Mouse (Mus musculus) gastrocnemius, adult 18-20 months (tissue): Measurements from ENCODE around the gene Armh1. TPM values are rescaled to one million over a fixed set of nuclear protein-coding genes. Genes with fewer than 3 reads are reported as not detected.

ENCODE experiments used
- total RNA-seq, 2 experiments: library from RNA; stranded (reverse); gene quantifications; 2 replicates each; pipeline ENCODE4 v1.2.3; 2021

Armh1 gene
- total RNA-seq, 2 experiments from 2014 or later, result not detected

Other genes with a start within 250 kb of the Armh1 start
- 10 to 100 TPM; 19.9 to 21.1 TPM for gene Eif2b3, start 232.7 kb downstream of the Armh1 start, total RNA-seq
- under 1 TPM; 0.21 to 0.52 TPM for gene Ptch2, start 156.1 kb downstream of the Armh1 start, total RNA-seq
- 1 to 10 TPM; 1.5 to 2.3 TPM for gene Btbd19, start 126.4 kb downstream of the Armh1 start, total RNA-seq
- gene Tctex1d4, start 125.3 kb downstream of the Armh1 start, total RNA-seq, result not detected
- 1 to 10 TPM in 1 of 2 experiments, under 1 TPM in 1; 0.25 to 1.7 TPM for gene Plk3, start 118.2 kb downstream of the Armh1 start, total RNA-seq
- gene Rps8, start 95.9 kb downstream of the Armh1 start, total RNA-seq, result 100 to 1,000 TPM; 498 to 543 TPM
- not detected for gene Kif2c, start 69.5 kb downstream of the Armh1 start, total RNA-seq
- 1 to 10 TPM; 4.5 to 6.9 TPM for gene Tmem53, start 174 bp downstream of the Armh1 start, total RNA-seq
- gene Rnf220, start 244.9 kb upstream of the Armh1 start, total RNA-seq, result 10 to 100 TPM; 44.2 to 50.8 TPM